In genomic region chr2:122377751-122378246, GRCm38 (mm10) we compare ENCODE assay signal across 8 mouse cellular contexts. TPM values are rescaled to one million over a fixed set of nuclear protein-coding genes. Genes with fewer than 3 reads are reported as not detected.
DNase-seq lines count a peak whose midpoint lies in the region; ATAC-seq and TF ChIP-seq lines count a peak whose summit lies in the region.

No protein-coding gene starts in this region.

- H3K9ac ChIP-seq in forebrain, embryonic 16.5 days (replicated peaks; ENCODE audit: low read depth, low read length), result peak overlapping the region; percentile 76
- peak overlapping the region; percentile 80 for H3K9ac ChIP-seq in lung, embryonic 16.5 days (ENCODE audit: low read length)

- peak; percentile 38 for ATAC-seq in G1E (ENCODE audit: extremely low read depth, insufficient number of reproducible peaks, low FRiP score, poor library complexity, severe bottlenecking)
- ATAC-seq in forebrain, embryonic 16.5 days, result peak; percentile 81
- ATAC-seq in hematopoietic stem cell, adult 5-6 weeks (replicated peaks in 1 of 2; ENCODE audit: insufficient read depth in 1 of 2, low FRiP score in 2 of 2, low TSS enrichment in 1 of 2, low read depth in 1 of 2, poor library complexity in 2 of 2, severe bottlenecking in 2 of 2), result peak; percentile 12 to 19
- ATAC-seq in lung, embryonic 16.5 days (ENCODE audit: low read depth), result peak; percentile 80

- TF ChIP-seq CTCF in G1E (IDR thresholded peaks at IDR 0.05; ENCODE audit: low read depth, low read length), result no peak

- DNase-seq in G1E (ENCODE audit: low spot score), result peak; percentile 41
- DNase-seq in layer of hippocampus, postnatal 10 days (ENCODE audit: low spot score in 2 of 2), result peak; percentile 70 to 81
- DNase-seq in ovary, postnatal 14 days (ENCODE audit: low spot score), result peak; percentile 50
- DNase-seq in thymus, postnatal 14 days, result peak; percentile 76

- no peaks in the 10 kb centered on the region for H3K9me3 ChIP-seq in G1E (replicated peaks)
- no peaks in the 10 kb centered on the region for H3K9me3 ChIP-seq in forebrain, embryonic 16.5 days (ENCODE audit: control insufficient read depth, low read length)
- no peaks in the 10 kb centered on the region for H3K9me3 ChIP-seq in lung, embryonic 16.5 days (ENCODE audit: control insufficient read depth, low read length)

- H3K36me3 ChIP-seq in G1E (replicated peaks), result no peaks in the 10 kb centered on the region
- H3K36me3 ChIP-seq in forebrain, embryonic 16.5 days (ENCODE audit: control insufficient read depth, insufficient read depth), result no peaks in the 10 kb centered on the region
- H3K36me3 ChIP-seq in lung, embryonic 16.5 days (ENCODE audit: control insufficient read depth, insufficient read depth, low read length), result no peaks in the 10 kb centered on the region

- H3K4me1 ChIP-seq in G1E (ENCODE audit: insufficient read depth, low read depth, low read length), result peaks cover 31% of the 10 kb centered on the region
- peaks cover 13% of the 10 kb centered on the region for H3K4me1 ChIP-seq in brown adipose tissue, adult 24 weeks (ENCODE audit: control insufficient read depth, insufficient read depth, insufficient read length, low read length)
- peaks cover 9% of the 10 kb centered on the region for H3K4me1 ChIP-seq in forebrain, embryonic 16.5 days (replicated peaks; ENCODE audit: control insufficient read depth, insufficient read depth, low read length)
- peaks cover 4% of the 10 kb centered on the region for H3K4me1 ChIP-seq in lung, embryonic 16.5 days (replicated peaks; ENCODE audit: control insufficient read depth, insufficient read depth, low read length)

- peak overlapping the region; percentile 71 for H3K4me3 ChIP-seq in G1E (ENCODE audit: low read depth, low read length)
- H3K4me3 ChIP-seq in brown adipose tissue, adult 24 weeks (ENCODE audit: insufficient read depth, low read depth, low read length), result peak overlapping the region; percentile 77
- peak overlapping the region; percentile 75 for H3K4me3 ChIP-seq in forebrain, embryonic 16.5 days (replicated peaks; ENCODE audit: low read length)
- H3K4me3 ChIP-seq in lung, embryonic 16.5 days (ENCODE audit: low read length), result peak overlapping the region; percentile 74

- peaks cover 4% of the 10 kb centered on the region for H3K27me3 ChIP-seq in G1E (ENCODE audit: insufficient read depth, low read length)
- H3K27me3 ChIP-seq in forebrain, embryonic 16.5 days (replicated peaks; ENCODE audit: control insufficient read depth, insufficient read depth, low read length), result no peaks in the 10 kb centered on the region
- H3K27me3 ChIP-seq in lung, embryonic 16.5 days (ENCODE audit: control insufficient read depth, insufficient read depth, low read depth, low read length), result no peaks in the 10 kb centered on the region

- 0% methylated on average over 26 of the region's 26 CpGs for WGBS in forebrain, embryonic 16.5 days
- WGBS in lung, embryonic 16.5 days, result under 1% methylated on average over 26 of the region's 26 CpGs

- H3K4me2 ChIP-seq in forebrain, embryonic 16.5 days (ENCODE audit: low read length), result peak overlapping the region; percentile 55
- peak overlapping the region; percentile 59 for H3K4me2 ChIP-seq in lung, embryonic 16.5 days (ENCODE audit: low read depth, low read length)

- peak overlapping the region; percentile 81 for H3K27ac ChIP-seq in brown adipose tissue, adult 24 weeks (replicated peaks; ENCODE audit: low read depth, low read length)
- peak overlapping the region; percentile 96 for H3K27ac ChIP-seq in forebrain, embryonic 16.5 days (ENCODE audit: low read length)
- H3K27ac ChIP-seq in lung, embryonic 16.5 days (ENCODE audit: low read length), result peak overlapping the region; percentile 95

RNA-seq across cellular contexts. Expression of gene Shf, which starts 8.8 kb away (rescaled TPM):
- total RNA-seq in G1E (2014; fragmentation: Nextera tagmentation) (not detected in 2 replicates), G1E (2017) (0.22 and 0.35 TPM in 2 replicates)
- 0.27 and 0.54 TPM in 2 replicates for polyA plus RNA-seq in G1E (2012)
- polyA plus RNA-seq in brown adipose tissue, adult 24 weeks (2012; ENCODE audit: insufficient read depth, insufficient read length, missing spikeins), result 3.1 and 4.5 TPM in 2 replicates
- polyA plus RNA-seq in forebrain, embryonic 16.5 days (2015; fragmentation: Nextera tagmentation; extraction: Ambion mirVana), result 6.6 and 9.5 TPM in 2 replicates
- total RNA-seq in hematopoietic stem cell, adult 5-6 weeks (2017), result 2.8 and 4.7 TPM in 2 replicates
- 10 to 100 TPM; 60.7 to 63.5 TPM for total RNA-seq in layer of hippocampus, postnatal 10 days (2021)
- 2.5 and 2.9 TPM in 2 replicates for polyA plus RNA-seq in lung, embryonic 16.5 days (2015; fragmentation: Nextera tagmentation; extraction: Ambion mirVana)

RNA-seq across cellular contexts. Expression of gene Slc28a2, which starts 48.5 kb away (rescaled TPM):
- total RNA-seq in G1E (2014; fragmentation: Nextera tagmentation) (0.19 TPM in 1 of 2 replicates, not detected in the other), G1E (2017) (0.05 and 0.06 TPM in 2 replicates)
- 0.01 TPM in 1 of 2 replicates, not detected in the other for polyA plus RNA-seq in G1E (2012)
- 6.6 and 15.1 TPM in 2 replicates for polyA plus RNA-seq in brown adipose tissue, adult 24 weeks (2012; ENCODE audit: insufficient read depth, insufficient read length, missing spikeins)
- polyA plus RNA-seq in forebrain, embryonic 16.5 days (2015; fragmentation: Nextera tagmentation; extraction: Ambion mirVana), result 0.15 TPM in 1 of 2 replicates, not detected in the other
- total RNA-seq in hematopoietic stem cell, adult 5-6 weeks (2017), result 25.6 and 36.6 TPM in 2 replicates
- total RNA-seq in layer of hippocampus, postnatal 10 days (2021), result under 1 TPM; 0.25 to 0.36 TPM
- 0.14 and 0.24 TPM in 2 replicates for polyA plus RNA-seq in lung, embryonic 16.5 days (2015; fragmentation: Nextera tagmentation; extraction: Ambion mirVana)

Comparison
In these comparisons a context has a peak if more than half of its experiments do, and no peak if none do; other contexts are left out.
1. Peak in every context shown above with its lines: DNase-seq, ATAC-seq, H3K4me3 ChIP-seq and H3K27ac ChIP-seq.
2. ATAC-seq: peak in every context shown above with its lines; median percentile 81 in forebrain, embryonic 16.5 days; 80 in lung, embryonic 16.5 days; 38 in G1E; 16 in hematopoietic stem cell, adult 5-6 weeks.